Mouse (Mus musculus) forebrain, embryonic 11.5 days (tissue): ENCODE measurements around the gene Slc30a1. TPM values are rescaled to one million over a fixed set of nuclear protein-coding genes. Genes with fewer than 3 reads are reported as not detected.

ENCODE experiments used
- ATAC-seq: fragments of 200-750 bp; cut with Nextera tagmentation; replicated peaks from 2 replicates; pipeline ENCODE4 v1.8.0; 2017; ENCODE audit warnings: moderate TSS enrichment; ENCODE audit not compliant: low FRiP score
- DNase-seq: peaks from one replicate; pipeline ENCODE4 v3.0.0-alpha.2; 2017; ENCODE audit warnings: low spot score
- H3K27ac ChIP-seq: fragments of 300-500 bp; sonication (generic); 2 replicates; pipeline ENCODE4 v1.5.1; 2014; ENCODE audit warnings: low read depth, low read length
- H3K27me3 ChIP-seq: fragments of 300-500 bp; sonication (generic); 2 replicates; pipeline ENCODE4 v1.6.1; 2014; ENCODE audit warnings: mild to moderate bottlenecking, low read length, mixed read lengths; ENCODE audit not compliant: control insufficient read depth, insufficient read depth
- H3K36me3 ChIP-seq: fragments of 300-500 bp; sonication (generic); 2 replicates; pipeline ENCODE4 v1.6.1; 2014; ENCODE audit warnings: mild to moderate bottlenecking, low read length, moderate library complexity, mixed read lengths; ENCODE audit not compliant: control insufficient read depth, insufficient read depth
- H3K4me1 ChIP-seq: fragments of 300-500 bp; sonication (generic); replicated peaks from 2 replicates; pipeline ENCODE4 v1.6.1; 2014; ENCODE audit warnings: low read length, mixed read lengths; ENCODE audit not compliant: control insufficient read depth, insufficient read depth
- H3K4me2 ChIP-seq: fragments of 300-500 bp; sonication (generic); 2 replicates; pipeline ENCODE4 v1.6.1; 2014; ENCODE audit warnings: low read depth, mild to moderate bottlenecking, low read length, moderate library complexity, mixed read lengths; ENCODE audit not compliant: severe bottlenecking
- H3K4me3 ChIP-seq: fragments of 300-500 bp; sonication (generic); 2 replicates; pipeline ENCODE4 v1.5.1; 2014; ENCODE audit warnings: low read depth, low read length
- H3K9ac ChIP-seq: fragments of 300-500 bp; sonication (generic); 2 replicates; pipeline ENCODE4 v1.6.1; 2014; ENCODE audit warnings: low read length
- H3K9me3 ChIP-seq: fragments of 300-500 bp; sonication (generic); 2 replicates; pipeline ENCODE4 v1.6.1; 2016; ENCODE audit warnings: low read length, mixed read lengths; ENCODE audit not compliant: control insufficient read depth
- WGBS: fragments of 180-500 bp; shearing (Covaris S2); extraction: QIAGEN DNeasy Blood & Tissue Kit; methylation state at CpG from one replicate; pipeline ENCODE4 v1.1.7; 2014; 5-methylcytosine and 5-hydroxymethylcytosine counted together
- polyA plus RNA-seq: library from polyadenylated mRNA; unstranded; fragments of >200 nt; fragmentation: Nextera tagmentation; extraction: Ambion mirVana; gene quantifications from 2 replicates; pipeline ENCODE4 v1.2.1, GENCODE M21; 2014

Slc30a1 gene
- polyA plus RNA-seq, 1 experiment from 2014 or later, result 2.2 TPM

DNA sequence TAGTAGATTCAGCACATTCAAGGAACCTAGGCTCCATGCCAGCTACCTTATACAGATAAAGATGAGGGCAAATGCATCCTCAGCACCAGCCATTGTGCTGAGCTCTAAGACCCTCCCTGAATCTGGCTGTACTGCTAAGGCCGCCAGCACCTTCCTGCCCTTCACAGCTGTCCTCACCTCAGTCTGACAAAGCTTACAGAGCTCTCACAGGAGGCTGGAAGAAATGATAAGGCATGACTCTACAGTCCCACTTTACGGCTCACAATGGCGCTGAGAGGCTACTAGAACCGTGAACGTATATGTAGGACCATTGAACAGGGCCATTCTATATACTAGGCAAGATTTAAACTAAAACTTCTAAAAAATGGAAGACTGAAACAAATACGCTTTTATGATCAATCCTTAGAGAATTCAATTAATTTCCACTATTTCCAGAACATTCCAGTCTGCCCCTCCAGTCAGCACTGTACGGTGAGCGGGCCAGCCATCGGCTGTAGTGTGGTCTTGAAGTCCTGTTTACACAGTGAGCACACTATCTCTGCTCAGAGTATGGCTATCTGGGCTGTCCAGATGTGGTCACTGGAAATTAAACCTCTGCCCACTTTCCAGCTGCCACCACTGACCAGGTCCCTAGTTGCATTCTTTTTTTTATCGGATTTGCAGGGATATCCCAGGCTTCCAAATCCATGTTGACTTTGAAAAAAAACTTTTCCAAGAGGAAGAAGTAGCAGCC is 23.9 kb upstream of the Slc30a1 start:
- Histone ChIP-seq H3K4me1 (no peaks in the 10 kb centered on the region), H3K36me3 (no peaks in the 10 kb centered on the region), H3K27ac (no peak overlapping the region), H3K9ac (no peak overlapping the region), H3K4me3 (no peak overlapping the region), H3K9me3 (no peaks in the 10 kb centered on the region), H3K4me2 (no peak overlapping the region), H3K27me3 (no peaks in the 10 kb centered on the region)
- ATAC-seq, result 0 out of 2 replicates have a peak, but pooled peaks have one; percentile 63
- no peak for DNase-seq
- 90% methylated on average over 10 of the region's 10 CpGs for WGBS

DNA sequence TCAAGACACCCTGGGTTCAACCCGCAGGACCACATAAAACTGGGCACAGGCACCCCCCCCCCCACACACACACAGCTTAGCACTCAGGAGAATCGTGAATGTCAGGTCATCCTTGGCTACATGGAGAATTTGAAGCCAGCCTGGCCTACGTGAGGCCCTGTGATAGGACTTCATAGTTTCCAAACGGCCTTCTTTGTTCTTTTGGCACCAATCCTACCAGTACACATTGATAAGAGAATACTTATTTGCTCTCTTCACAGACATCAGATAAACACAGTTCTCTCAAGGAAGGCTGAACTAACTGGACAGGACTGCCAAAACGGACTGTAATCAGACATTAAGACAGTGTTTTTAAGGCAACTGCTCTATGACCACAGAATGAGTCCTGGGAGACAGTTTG is 22.9 kb upstream of the Slc30a1 start:
- Histone ChIP-seq H3K36me3 (no peaks in the 10 kb centered on the region), H3K9ac (no peak overlapping the region), H3K4me2 (no peak overlapping the region), H3K27ac (no peak overlapping the region), H3K4me3 (no peak overlapping the region), H3K4me1 (no peaks in the 10 kb centered on the region), H3K9me3 (no peaks in the 10 kb centered on the region), H3K27me3 (no peaks in the 10 kb centered on the region)
- WGBS, result 83% methylated on average over 5 of the region's 5 CpGs
- ATAC-seq (no peak), DNase-seq (no peak)

DNA sequence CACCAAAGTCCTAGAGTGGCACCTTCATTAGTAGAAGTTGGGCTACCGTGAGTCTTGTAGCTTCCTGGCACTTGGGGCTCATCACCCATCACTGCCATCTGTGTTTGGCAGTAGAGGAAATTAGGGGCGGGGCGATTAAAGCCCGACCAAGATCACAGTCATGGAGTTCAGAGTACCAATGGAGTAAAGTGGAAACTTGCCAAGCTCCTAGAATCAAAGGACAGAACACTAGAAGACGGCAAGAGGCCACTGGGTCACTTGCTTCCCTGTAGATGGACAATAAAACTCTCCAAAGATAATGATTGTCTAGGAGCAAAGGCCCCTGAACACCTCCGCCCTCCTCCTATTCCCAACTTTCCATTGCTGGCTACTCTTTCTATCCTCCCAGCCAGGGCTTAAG is 14.7 kb upstream of the Slc30a1 start:
- no peaks in the 10 kb centered on the region for H3K27me3 ChIP-seq
- ATAC-seq, result no peak
- no peak overlapping the region for H3K9ac ChIP-seq
- no peak overlapping the region for H3K4me3 ChIP-seq
- no peak overlapping the region for H3K27ac ChIP-seq
- no peaks in the 10 kb centered on the region for H3K4me1 ChIP-seq
- no peak for DNase-seq
- no peak overlapping the region for H3K4me2 ChIP-seq
- WGBS, result 86% methylated on average over 6 of the region's 6 CpGs
- no peaks in the 10 kb centered on the region for H3K36me3 ChIP-seq
- no peaks in the 10 kb centered on the region for H3K9me3 ChIP-seq

DNA sequence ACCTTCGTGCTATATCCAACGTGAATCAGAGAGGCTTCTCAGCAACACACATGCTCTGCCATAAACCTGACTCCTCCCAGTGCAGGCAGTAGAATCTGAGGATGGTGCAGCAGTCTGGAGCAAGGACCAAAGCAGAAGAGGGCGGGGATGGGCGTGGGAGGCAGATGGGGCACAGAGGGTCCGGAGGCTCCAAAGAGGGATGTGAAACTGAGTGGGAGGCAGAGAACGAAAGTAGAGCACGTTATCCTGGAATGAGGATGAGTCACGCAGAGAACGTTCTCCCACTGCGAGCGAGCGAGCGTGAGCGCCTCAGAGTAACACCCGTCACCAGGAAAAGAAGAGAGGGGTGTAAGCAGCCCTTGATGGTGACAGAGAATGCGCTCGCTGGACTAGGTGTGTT is 12.2 kb upstream of the Slc30a1 start:
- Histone ChIP-seq H3K9ac (no peak overlapping the region), H3K4me3 (no peak overlapping the region), H3K4me2 (no peak overlapping the region), H3K27ac (no peak overlapping the region), H3K27me3 (no peaks in the 10 kb centered on the region), H3K4me1 (no peaks in the 10 kb centered on the region), H3K36me3 (no peaks in the 10 kb centered on the region), H3K9me3 (no peaks in the 10 kb centered on the region)
- WGBS, result 87% methylated on average over 17 of the region's 17 CpGs
- DNase-seq (no peak), ATAC-seq (no peak)

DNA sequence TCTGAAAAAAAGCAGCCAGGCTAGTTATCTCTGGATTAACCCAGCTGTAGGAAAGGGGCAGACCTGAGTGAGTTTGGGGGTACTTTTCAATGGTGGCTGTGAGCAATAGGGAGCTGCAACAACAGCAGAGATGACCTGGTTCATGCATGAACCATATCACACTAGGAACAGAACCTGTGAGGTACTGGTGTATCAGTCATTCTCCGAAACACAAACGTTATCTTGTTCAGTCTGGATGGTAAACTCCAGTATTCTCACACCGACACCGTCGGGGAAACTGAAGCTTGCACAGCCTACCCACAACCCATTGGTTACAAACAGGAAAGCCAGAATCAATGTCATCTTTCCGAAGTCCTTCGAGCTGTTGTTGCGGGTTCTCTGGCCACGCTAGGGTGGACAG is 11.7 kb upstream of the Slc30a1 start:
- WGBS, result 92% methylated on average over 9 of the region's 9 CpGs
- H3K4me3 ChIP-seq, result no peak overlapping the region
- no peak overlapping the region for H3K4me2 ChIP-seq
- ATAC-seq, result no peak
- no peaks in the 10 kb centered on the region for H3K4me1 ChIP-seq
- H3K36me3 ChIP-seq, result no peaks in the 10 kb centered on the region
- no peak for DNase-seq
- no peak overlapping the region for H3K27ac ChIP-seq
- H3K9me3 ChIP-seq, result no peaks in the 10 kb centered on the region
- H3K9ac ChIP-seq, result no peak overlapping the region
- no peaks in the 10 kb centered on the region for H3K27me3 ChIP-seq

DNA sequence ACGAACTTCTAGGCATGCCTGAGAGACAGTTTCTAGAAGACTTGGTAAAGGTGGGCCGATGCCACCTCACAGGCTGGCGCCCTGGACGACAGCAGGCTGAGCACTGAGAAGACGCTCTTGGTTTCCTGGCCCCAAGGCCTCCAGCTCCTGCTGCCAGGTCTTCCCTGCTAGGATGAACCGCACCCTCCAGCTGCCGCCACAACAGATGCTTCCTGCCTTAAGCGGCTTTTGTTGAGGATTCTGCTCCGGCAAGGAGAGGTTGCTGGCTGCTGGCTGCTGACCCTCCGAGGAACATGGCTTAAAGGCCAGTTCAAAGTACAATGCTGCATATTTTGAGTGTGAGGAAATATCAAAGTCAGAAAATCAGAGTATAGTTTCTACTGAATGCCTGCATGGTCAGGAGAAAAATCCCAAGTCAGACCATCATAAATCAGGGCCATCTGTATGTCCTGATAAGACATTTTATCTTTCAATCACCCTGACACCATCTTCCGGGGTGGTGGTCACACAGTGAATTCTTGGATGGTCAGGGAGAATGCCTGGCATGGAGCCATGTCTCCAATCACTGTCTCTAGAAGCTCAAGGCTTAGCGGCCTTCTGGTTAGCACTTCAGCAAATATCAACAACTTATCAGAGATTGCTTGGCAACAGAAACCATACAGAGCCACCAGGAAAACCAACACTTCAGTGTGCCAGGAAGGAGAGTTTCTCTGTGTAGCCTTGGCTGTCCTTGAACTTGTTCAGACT is 9.6 kb upstream of the Slc30a1 start:
- Histone ChIP-seq H3K27me3 (no peaks in the 10 kb centered on the region), H3K4me3 (no peak overlapping the region), H3K4me1 (no peaks in the 10 kb centered on the region), H3K36me3 (no peaks in the 10 kb centered on the region), H3K4me2 (no peak overlapping the region), H3K27ac (no peak overlapping the region), H3K9ac (no peak overlapping the region), H3K9me3 (no peaks in the 10 kb centered on the region)
- DNase-seq (no peak), ATAC-seq (no peak)
- 75% methylated on average over 12 of the region's 12 CpGs for WGBS

DNA sequence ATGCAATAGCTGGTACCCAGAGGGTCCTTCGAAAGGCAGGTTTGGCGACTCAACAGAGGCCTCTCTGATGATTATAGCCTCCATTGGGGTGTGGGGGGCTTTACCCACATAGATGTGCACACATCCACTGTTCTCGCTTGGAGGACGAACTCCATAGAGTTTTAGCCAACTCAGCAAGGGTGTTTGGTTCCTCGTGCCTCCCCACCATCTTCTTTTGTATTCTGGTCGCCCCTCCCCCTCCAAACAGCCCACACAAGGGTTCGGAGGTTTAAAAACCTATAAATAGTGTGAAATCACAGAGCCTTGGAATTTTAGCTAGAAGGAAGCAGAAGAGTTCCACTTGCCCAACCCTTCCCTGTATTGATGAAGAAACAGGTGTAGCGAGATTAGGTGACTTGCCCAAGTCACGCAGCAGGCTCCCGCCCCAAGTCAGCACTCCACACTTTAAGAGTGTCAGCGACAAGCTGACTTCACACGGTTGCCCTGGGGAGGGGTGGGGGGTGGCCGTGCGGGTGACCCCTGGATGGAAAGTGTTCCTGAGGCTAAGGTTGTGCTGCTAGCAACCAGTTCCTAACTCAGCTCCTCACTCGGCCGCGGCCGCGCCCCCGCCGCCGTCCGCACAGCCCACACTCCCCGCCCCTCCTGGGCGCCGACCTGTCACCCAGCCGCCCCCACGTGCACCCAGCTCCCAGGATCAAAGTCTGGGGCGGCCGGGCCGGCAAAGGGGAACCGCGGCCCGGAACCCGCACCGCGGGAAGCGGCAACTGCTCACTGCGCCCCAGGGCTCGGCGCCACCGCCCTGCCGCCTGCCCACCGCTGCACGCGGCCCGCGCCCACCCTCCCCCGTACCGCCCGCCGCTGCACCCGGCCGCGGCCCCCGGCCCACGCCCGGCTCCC is 682 bp upstream of the Slc30a1 start:
- Histone ChIP-seq H3K27me3 (no peaks in the 10 kb centered on the region), H3K4me3 (peak overlapping the region; percentile 89), H3K27ac (no peak overlapping the region), H3K4me2 (peak overlapping the region; percentile 76), H3K9me3 (no peaks in the 10 kb centered on the region), H3K4me1 (peaks cover 15% of the 10 kb centered on the region), H3K36me3 (peaks cover 6% of the 10 kb centered on the region; the same call in 1 of the 2 replicates), H3K9ac (peak overlapping the region; percentile 79)
- DNase-seq (no peak), ATAC-seq (peak; percentile 72)
- WGBS, result 3% methylated on average over 37 of the region's 58 CpGs

DNA sequence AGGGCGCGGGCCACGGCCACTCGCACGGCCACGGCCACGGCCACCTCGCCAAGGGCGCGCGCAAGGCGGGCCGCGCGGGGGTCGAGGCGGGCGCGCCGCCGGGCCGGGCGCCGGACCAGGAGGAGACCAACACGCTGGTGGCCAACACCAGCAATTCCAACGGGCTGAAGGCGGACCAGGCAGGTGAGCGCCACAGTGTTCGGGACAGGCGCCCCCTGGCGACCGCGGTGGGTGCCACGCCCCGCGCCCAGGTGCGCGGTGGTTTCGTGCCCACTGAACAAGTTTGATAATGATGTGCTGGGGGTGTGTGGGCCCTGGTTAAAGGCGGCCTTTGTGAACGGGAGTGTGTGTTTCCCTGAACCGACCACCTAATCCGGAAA is 854 bp downstream of the Slc30a1 start:
- peak overlapping the region; percentile 79 for H3K9ac ChIP-seq
- ATAC-seq (peak; percentile 47), DNase-seq (peak; percentile 90)
- peaks cover 15% of the 10 kb centered on the region for H3K4me1 ChIP-seq
- H3K36me3 ChIP-seq, result peaks cover 6% of the 10 kb centered on the region; the same call in 1 of the 2 replicates
- WGBS, result under 1% methylated on average over 43 of the region's 43 CpGs
- peak overlapping the region; percentile 89 for H3K4me2 ChIP-seq
- no peaks in the 10 kb centered on the region for H3K9me3 ChIP-seq
- H3K27ac ChIP-seq, result no peak overlapping the region
- H3K27me3 ChIP-seq, result no peaks in the 10 kb centered on the region
- peak overlapping the region; percentile 89 for H3K4me3 ChIP-seq
